Mouse (Mus musculus): ENCODE results near the gene Arsb. TPM values are rescaled to one million over a fixed set of nuclear protein-coding genes. Genes with fewer than 3 reads are reported as not detected.

The Arsb gene
- polyA plus RNA-seq, 1 experiment from 2014 or later: 14.1 TPM

- Histone ChIP-seq H3K27me3 (no peaks in the 10 kb centered on the region), H3K4me2 (no peak overlapping the region), H3K4me1 (peaks cover 13% of the 10 kb centered on the region), H3K9me3 (no peaks in the 10 kb centered on the region), H3K9ac (no peak overlapping the region), H3K27ac (no peak overlapping the region), H3K4me3 (no peak overlapping the region), H3K36me3 (no peaks in the 10 kb centered on the region)
- 79% methylated on average over 6 of the region's 6 CpGs for WGBS
- no peak for ATAC-seq (ENCODE audit: insufficient number of reproducible peaks, low FRiP score, low TSS enrichment, low read depth)
These were observed 77.2 kb downstream of the Arsb start for GRCm38 (mm10) chr13:93848615-93849014.

DNA sequence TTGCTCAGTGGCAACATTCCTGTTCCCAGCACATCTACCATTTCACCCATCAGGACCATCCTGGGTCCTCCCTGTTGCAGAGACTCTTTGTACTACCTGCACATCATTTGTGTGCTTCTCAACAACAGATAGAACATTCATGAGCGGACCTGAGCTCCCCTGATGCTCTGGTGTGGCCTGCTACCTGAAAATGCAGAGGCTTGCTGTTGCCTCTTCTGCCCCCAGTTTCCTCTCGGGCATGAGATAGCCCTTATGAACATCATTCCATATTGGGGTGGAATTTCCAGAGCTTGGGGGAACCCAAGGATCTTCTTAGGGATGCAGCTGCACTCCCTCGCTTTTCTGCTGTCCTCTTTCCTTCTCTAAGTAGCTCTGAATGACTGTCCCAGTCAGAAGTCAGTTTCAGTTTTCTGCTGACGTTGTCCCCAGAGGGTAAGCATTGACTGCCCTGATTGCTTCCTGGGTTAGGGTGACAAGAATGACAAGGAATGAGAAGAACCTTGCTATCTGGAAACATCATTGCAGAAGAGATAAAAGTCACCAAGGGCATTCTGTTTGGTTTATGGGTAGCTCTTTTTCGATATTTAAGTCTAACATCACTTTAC lies 78.4 kb downstream of the Arsb start:
- Histone ChIP-seq H3K4me2 (no peak overlapping the region), H3K27ac (no peak overlapping the region), H3K9ac (no peak overlapping the region), H3K36me3 (no peaks in the 10 kb centered on the region), H3K9me3 (no peaks in the 10 kb centered on the region), H3K4me1 (peaks cover 18% of the 10 kb centered on the region), H3K27me3 (no peaks in the 10 kb centered on the region), H3K4me3 (no peak overlapping the region)
- WGBS: 76% methylated on average over 5 of the region's 5 CpGs
- ATAC-seq (ENCODE audit: insufficient number of reproducible peaks, low FRiP score, low TSS enrichment, low read depth): no peak

DNA sequence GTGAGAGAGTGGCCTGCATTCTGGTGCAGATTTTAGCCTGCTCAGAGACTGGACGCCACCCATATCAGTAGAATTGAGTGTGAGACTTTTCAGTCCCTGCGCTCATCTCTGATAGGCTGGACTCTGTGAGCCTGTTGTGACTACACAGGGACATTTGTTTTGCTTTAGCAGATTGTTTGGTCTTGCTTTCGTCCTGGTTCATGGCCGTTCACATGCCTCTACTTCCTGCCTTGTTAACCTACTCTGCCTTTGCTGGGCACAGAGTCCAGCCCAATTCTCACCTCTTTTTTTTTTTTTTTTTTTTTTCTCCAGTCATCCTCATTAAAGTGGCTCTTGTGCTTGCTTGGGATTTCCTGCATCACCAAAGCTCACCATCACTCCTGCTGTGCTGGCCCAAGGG lies 79.2 kb downstream of the Arsb start:
- Histone ChIP-seq H3K27me3 (no peaks in the 10 kb centered on the region), H3K4me3 (no peak overlapping the region), H3K4me2 (no peak overlapping the region), H3K27ac (peak overlapping the region; percentile 2; the same call in 1 of the 2 replicates), H3K36me3 (no peaks in the 10 kb centered on the region), H3K4me1 (peaks cover 19% of the 10 kb centered on the region), H3K9me3 (no peaks in the 10 kb centered on the region), H3K9ac (no peak overlapping the region)
- WGBS: 59% methylated on average over 4 of the region's 4 CpGs
- ATAC-seq (ENCODE audit: insufficient number of reproducible peaks, low FRiP score, low TSS enrichment, low read depth): no peak

DNA sequence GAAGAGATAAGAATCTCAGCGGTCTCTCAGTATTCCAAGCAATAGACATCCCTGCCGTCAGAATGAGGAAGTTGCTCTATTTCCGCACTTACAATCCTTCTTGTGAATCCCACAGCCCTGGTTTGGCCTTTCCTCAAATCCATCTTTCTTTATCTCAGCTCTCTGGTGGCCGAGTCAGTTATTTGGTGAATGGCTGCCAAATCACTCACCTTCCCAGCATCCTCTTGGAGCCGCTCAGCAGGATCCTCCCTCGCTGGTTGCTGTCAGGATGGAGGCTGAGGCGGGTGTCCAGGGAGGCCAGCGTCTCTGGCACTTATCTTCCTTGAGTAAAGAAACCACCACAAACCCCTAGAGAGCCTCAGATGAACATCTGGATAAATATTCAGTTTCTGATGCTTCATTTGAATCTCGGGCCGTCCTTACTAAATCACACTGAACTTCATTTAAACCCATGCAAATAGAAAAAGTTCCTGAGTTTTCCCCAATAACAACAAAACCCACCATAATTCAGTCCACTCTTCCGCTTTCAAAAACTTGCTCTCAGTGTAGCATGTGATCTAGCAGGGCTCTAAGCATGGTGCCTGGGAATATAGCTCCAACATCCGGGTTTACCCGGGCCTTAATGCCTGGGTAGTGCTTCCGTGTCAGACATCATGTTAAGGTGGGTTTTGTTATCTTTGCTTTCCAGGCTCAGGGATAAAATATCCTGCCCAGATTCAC lies 81.1 kb downstream of the Arsb start:
- Histone ChIP-seq H3K9me3 (no peaks in the 10 kb centered on the region), H3K4me2 (no peak overlapping the region), H3K9ac (no peak overlapping the region), H3K27ac (peak overlapping the region; percentile 57; the same call in 1 of the 2 replicates), H3K4me3 (no peak overlapping the region), H3K27me3 (no peaks in the 10 kb centered on the region), H3K36me3 (no peaks in the 10 kb centered on the region), H3K4me1 (peaks cover 20% of the 10 kb centered on the region)
- WGBS: 53% methylated on average over 14 of the region's 14 CpGs
- no peak for ATAC-seq (ENCODE audit: insufficient number of reproducible peaks, low FRiP score, low TSS enrichment, low read depth)

DNA sequence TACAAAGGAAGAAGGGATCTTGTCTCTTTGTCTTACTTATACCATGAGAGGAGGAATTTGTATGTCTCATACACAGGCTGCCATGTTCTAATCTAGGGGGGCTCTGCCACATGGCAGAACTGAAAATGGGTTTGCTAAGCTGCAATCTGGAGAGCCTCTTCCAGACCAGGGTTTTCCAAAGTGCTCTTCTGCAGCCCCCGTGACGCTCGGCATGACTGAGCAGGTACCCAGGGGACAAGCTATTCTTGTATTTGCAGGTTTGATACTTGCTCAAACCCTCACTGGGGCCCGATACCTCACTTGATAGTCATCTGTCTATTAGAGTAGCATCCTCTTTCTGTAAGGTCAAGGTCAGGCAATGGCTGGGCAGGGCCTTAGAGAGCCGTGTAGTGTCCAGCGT lies 82.3 kb downstream of the Arsb start:
- Histone ChIP-seq H3K27ac (no peak overlapping the region), H3K9ac (no peak overlapping the region), H3K4me2 (no peak overlapping the region), H3K9me3 (no peaks in the 10 kb centered on the region), H3K27me3 (no peaks in the 10 kb centered on the region), H3K4me3 (no peak overlapping the region), H3K36me3 (no peaks in the 10 kb centered on the region), H3K4me1 (peaks cover 20% of the 10 kb centered on the region)
- WGBS: 90% methylated on average over 6 of the region's 6 CpGs
- no peak for ATAC-seq (ENCODE audit: insufficient number of reproducible peaks, low FRiP score, low TSS enrichment, low read depth)

- Histone ChIP-seq H3K4me2 (no peak overlapping the region), H3K4me1 (peaks cover 20% of the 10 kb centered on the region), H3K27me3 (no peaks in the 10 kb centered on the region), H3K4me3 (no peak overlapping the region), H3K9me3 (no peaks in the 10 kb centered on the region), H3K36me3 (no peaks in the 10 kb centered on the region), H3K27ac (peak overlapping the region; percentile 43; the same call in 1 of the 2 replicates), H3K9ac (no peak overlapping the region)
- ATAC-seq (ENCODE audit: insufficient number of reproducible peaks, low FRiP score, low TSS enrichment, low read depth): no peak
- 87% methylated on average over 8 of the region's 8 CpGs for WGBS
These were observed 82.9 kb downstream of the Arsb start for GRCm38 (mm10) chr13:93854325-93854724.

DNA sequence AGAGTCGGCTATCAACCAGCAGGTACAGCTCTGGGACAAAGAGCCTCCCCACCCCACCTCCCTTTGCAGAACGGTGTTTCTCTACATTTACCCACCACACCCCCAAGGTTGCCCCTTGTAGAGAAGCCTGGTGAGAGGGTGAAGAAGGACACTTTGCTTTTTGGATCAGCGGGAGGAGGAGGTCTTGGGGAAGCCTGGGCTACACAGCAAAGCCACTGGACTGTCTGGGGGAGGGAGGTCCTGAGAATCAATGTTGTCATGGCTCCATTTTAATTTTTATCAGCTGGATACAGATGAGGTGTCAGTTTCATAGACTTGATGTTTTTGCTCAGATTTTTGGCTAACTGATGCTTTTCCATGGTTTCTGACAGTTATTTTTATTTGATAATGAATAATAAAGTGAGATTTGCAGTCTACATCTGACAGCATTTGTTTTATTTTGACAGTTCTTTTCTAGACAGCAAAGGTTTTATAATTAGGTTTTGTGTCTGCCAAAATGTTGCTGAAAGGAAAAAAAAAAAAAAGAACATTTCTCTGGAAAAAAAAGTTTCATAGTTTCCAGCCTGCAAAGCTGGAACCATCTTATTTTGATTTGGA lies 83.6 kb downstream of the Arsb start:
- Histone ChIP-seq H3K4me1 (peaks cover 20% of the 10 kb centered on the region), H3K4me2 (no peak overlapping the region), H3K4me3 (no peak overlapping the region), H3K9me3 (no peaks in the 10 kb centered on the region), H3K9ac (no peak overlapping the region), H3K27ac (peak overlapping the region; percentile 43), H3K36me3 (no peaks in the 10 kb centered on the region), H3K27me3 (no peaks in the 10 kb centered on the region)
- 70% methylated on average over 3 of the region's 3 CpGs for WGBS
- ATAC-seq (ENCODE audit: insufficient number of reproducible peaks, low FRiP score, low TSS enrichment, low read depth): no peak

- 11% methylated on average over 11 of the region's 11 CpGs for WGBS
- H3K9ac ChIP-seq: no peak overlapping the region
- no peaks in the 10 kb centered on the region for H3K27me3 ChIP-seq
- H3K27ac ChIP-seq: peak overlapping the region; percentile 43; the same call in 1 of the 2 replicates
- H3K4me1 ChIP-seq: peaks cover 18% of the 10 kb centered on the region
- H3K9me3 ChIP-seq: no peaks in the 10 kb centered on the region
- peak overlapping the region; percentile 15; the same call in 1 of the 2 replicates for H3K4me3 ChIP-seq
- peak overlapping the region; percentile 26; the same call in 1 of the 2 replicates for H3K4me2 ChIP-seq
- no peak for ATAC-seq (ENCODE audit: insufficient number of reproducible peaks, low FRiP score, low TSS enrichment, low read depth)
- H3K36me3 ChIP-seq: no peaks in the 10 kb centered on the region
These were observed 84.3 kb downstream of the Arsb start for GRCm38 (mm10) chr13:93855701-93856183.

DNA sequence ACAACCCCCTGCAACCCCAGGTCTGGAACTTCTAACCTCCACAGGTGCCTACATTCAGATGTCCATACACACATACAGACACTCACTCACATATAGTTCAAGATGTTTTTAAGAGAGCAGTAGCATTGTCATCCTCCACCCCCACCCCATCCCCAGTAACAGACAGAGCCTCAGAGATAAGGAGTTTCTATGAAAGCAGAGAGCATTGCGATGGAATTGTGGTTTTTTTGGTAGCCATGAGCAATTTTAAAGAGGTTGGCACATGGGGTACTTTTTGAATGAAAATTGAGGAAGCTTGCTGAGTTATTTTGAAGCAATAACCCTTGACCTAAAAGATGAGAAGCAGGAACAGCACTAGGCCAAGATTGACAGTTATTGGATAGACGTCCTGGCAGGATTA lies 89.8 kb downstream of the Arsb start:
- Histone ChIP-seq H3K4me2 (no peak overlapping the region), H3K27me3 (no peaks in the 10 kb centered on the region), H3K4me3 (no peak overlapping the region), H3K27ac (no peak overlapping the region), H3K9ac (no peak overlapping the region), H3K4me1 (peaks cover 8% of the 10 kb centered on the region), H3K36me3 (no peaks in the 10 kb centered on the region), H3K9me3 (no peaks in the 10 kb centered on the region)
- no peak for ATAC-seq (ENCODE audit: insufficient number of reproducible peaks, low FRiP score, low TSS enrichment, low read depth)
- WGBS: 91% methylated on average over 2 of the region's 2 CpGs

DNA sequence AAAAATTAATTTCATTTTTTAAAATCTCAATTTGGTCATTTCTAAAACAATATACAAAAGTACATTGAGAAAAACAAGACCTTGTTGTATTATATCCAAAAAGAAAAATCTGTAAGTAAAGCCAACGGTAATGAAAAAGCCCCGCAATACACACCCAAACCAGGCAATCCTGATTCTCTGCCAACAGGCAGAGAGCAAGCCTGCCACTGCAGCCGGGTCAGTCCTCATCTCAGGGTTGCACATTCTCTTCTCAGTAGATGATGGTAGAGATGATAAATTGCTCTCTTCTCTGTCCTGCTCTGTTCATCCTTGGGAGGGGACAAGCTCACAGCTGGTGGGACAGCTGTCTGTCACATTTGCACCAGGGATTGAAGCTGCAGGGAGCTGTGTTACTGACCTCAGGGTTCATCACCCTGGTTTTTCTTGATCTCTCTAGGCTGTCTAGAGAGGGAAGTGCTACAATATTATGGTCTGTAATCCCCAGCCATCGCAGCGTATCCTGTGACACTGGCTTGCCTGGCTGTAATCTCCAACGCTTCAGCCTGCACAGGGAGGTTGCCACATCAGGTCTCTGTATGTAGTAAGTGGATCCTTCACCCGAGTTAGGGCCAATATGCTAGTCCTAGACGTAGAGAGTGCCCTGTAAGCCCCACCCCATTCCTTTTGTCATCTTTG lies 92.8 kb downstream of the Arsb start:
- Histone ChIP-seq H3K27ac (no peak overlapping the region), H3K9ac (no peak overlapping the region), H3K27me3 (no peaks in the 10 kb centered on the region), H3K4me1 (peaks cover 8% of the 10 kb centered on the region), H3K36me3 (no peaks in the 10 kb centered on the region; the same call in 1 of the 2 replicates), H3K4me2 (no peak overlapping the region), H3K4me3 (no peak overlapping the region), H3K9me3 (no peaks in the 10 kb centered on the region)
- ATAC-seq (ENCODE audit: insufficient number of reproducible peaks, low FRiP score, low TSS enrichment, low read depth): no peak
- WGBS: 38% methylated on average over 8 of the region's 8 CpGs

DNA sequence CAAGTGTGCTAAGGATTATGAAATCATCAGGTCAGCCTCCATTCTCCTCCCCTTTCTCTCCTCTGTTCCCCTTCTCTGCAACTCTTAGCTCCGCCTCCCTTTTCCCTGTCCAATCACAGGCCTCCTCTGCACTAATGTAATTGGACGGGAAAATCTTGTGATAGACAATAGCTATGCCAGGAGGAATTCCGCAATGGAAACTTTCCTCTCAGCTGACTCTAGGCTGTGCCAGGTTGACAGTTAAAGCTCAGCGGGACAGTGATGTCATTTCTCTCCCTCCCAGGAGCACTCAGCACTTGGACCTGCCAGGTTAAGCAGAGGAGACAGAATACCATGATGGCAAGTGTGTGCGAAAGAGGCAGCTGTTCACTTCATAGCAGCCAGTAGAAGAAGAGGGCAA lies 95.2 kb downstream of the Arsb start:
- no peak overlapping the region for H3K9ac ChIP-seq
- no peak overlapping the region for H3K4me2 ChIP-seq
- H3K9me3 ChIP-seq: no peaks in the 10 kb centered on the region
- peaks cover 8% of the 10 kb centered on the region for H3K4me1 ChIP-seq
- 74% methylated on average over 5 of the region's 5 CpGs for WGBS
- ATAC-seq (ENCODE audit: insufficient number of reproducible peaks, low FRiP score, low TSS enrichment, low read depth): no peak
- H3K4me3 ChIP-seq: no peak overlapping the region
- H3K36me3 ChIP-seq: no peaks in the 10 kb centered on the region; the same call in 1 of the 2 replicates
- no peaks in the 10 kb centered on the region for H3K27me3 ChIP-seq
- no peak overlapping the region for H3K27ac ChIP-seq

DNA sequence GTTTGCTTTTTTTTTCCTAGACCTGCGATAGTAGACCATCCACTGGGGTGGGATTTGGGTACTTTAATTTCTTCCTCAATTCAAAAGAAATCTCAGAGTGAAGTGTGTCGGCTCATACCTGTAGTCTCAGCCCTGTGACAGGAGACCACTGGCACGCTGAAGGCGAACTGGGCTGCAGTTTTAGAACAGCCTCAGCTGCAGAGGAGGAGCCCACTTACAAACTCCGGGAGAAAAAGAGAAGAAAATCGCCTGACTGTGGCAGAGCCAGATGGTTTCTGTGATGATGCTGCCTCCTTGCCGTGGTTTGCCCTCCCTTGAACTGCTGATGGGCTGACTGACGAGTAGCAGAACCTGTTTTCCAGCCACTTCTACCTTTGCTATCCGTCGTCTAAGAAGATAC lies 100.3 kb downstream of the Arsb start:
- no peak overlapping the region for H3K4me2 ChIP-seq
- H3K9me3 ChIP-seq: no peaks in the 10 kb centered on the region
- 76% methylated on average over 10 of the region's 10 CpGs for WGBS
- no peaks in the 10 kb centered on the region for H3K4me1 ChIP-seq
- H3K4me3 ChIP-seq: no peak overlapping the region
- H3K36me3 ChIP-seq: no peaks in the 10 kb centered on the region; the same call in 1 of the 2 replicates
- H3K9ac ChIP-seq: no peak overlapping the region
- no peak overlapping the region for H3K27ac ChIP-seq
- H3K27me3 ChIP-seq: no peaks in the 10 kb centered on the region
- no peak for ATAC-seq (ENCODE audit: insufficient number of reproducible peaks, low FRiP score, low TSS enrichment, low read depth)
